Mouse (Mus musculus): ENCODE results near the gene Clcnka.

Clcnka gene

GRCm38 (mm10) chr4:141421423-141421822 is 22.9 kb upstream of the Clcnka start:
- peak in 1 of 2 experiments; percentile 58 for DNase-seq (ENCODE audit: low spot score in 2 of 2)

- no peak for DNase-seq (ENCODE audit: low spot score in 2 of 2)
Observed at GRCm38 (mm10) chr4:141420886-141421285, 22.4 kb upstream of the Clcnka start.

GRCm38 (mm10) chr4:141420192-141420829 is 21.8 kb upstream of the Clcnka start, which contains the start of gene Hspb7:
Gene Hspb7, plus strand, starts transcription at chr4:141420779.
- DNase-seq (ENCODE audit: low spot score in 2 of 2) = no peak

- no peak for DNase-seq (ENCODE audit: low spot score in 2 of 2)
Observed at GRCm38 (mm10) chr4:141419398-141420191, 21.1 kb upstream of the Clcnka start.

DNA sequence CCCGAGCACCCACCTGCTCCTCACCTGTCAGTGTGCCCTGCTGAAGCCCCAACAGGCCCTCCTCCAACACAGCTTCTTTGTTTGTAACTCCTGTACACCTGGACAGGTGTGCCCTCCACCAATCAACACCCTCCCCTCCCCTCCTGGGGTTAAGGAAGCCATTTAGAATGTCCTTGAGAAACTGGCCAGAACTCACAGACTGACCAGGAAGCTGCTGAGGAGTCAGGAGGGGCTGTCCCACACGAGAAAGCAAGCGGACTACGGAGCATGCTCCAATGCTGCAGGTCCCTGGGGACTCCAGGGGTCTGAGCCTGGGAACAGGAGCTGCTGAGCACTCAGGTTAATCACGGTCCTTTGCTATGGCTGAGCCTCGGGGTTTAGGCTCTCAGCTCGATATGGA is 17.4 kb upstream of the Clcnka start, which contains the start of gene Clcnkb:
Gene Clcnkb, minus strand, starts transcription at position 91 of the 400 bp plus-strand sequence.
- DNase-seq (ENCODE audit: low spot score in 2 of 2) = no peak

DNA sequence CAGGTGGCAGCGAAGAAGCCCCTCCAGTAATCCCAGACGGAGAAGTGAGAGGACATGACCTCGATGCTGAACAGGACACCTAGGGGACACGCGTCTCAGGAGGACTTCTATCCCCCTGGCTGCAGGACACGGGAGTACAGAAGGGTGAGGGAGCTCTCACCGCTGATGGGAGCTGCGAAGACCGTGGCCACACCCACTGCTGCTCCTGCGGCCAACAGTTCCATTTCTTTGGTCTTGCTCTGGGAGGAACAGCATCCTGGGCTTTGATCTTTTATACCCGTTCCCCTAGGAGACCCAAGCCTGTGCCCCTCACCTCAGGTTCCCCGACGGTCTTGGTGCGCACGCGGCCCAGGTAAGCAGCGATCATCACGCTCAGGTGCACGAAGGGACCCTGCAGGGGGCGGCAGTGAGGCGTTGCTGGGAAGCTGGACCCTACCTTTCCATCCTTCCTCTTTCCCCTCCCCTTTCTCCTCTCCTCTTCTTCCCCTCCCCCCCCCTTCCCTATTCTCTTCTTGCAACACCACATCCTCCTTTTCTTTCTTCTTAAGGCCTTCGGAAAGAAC is 13.0 kb upstream of the Clcnka start:
- no peak for DNase-seq (ENCODE audit: low spot score in 2 of 2)

DNA sequence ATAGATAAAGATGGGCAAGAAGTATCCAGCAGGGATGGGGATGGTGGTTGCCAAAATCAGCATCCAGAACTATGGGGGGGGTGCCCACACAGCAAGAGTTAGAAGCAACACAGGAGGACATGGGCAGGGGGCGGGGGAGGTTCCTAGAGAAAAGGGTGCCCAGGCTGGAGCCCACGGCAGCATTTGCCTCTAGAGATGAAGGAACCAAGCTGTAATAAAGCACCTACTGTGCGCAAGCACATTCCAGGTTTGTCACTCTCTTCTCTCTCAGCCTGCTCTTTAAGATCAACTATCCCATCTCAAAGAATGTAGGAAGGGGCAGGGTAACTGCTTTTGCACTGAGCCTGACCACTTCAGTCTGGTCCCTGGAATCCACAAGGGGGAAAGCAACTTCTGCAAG is 10.1 kb upstream of the Clcnka start:
- no peak for DNase-seq (ENCODE audit: low spot score in 2 of 2)

GRCm38 (mm10) chr4:141406516-141407299 is 8.2 kb upstream of the Clcnka start:
- peak in 1 of 2 experiments; percentile 47 for DNase-seq (ENCODE audit: low spot score in 2 of 2)

- DNase-seq (ENCODE audit: low spot score in 2 of 2) = no peak
Observed at GRCm38 (mm10) chr4:141405314-141405622, 6.7 kb upstream of the Clcnka start.

DNA sequence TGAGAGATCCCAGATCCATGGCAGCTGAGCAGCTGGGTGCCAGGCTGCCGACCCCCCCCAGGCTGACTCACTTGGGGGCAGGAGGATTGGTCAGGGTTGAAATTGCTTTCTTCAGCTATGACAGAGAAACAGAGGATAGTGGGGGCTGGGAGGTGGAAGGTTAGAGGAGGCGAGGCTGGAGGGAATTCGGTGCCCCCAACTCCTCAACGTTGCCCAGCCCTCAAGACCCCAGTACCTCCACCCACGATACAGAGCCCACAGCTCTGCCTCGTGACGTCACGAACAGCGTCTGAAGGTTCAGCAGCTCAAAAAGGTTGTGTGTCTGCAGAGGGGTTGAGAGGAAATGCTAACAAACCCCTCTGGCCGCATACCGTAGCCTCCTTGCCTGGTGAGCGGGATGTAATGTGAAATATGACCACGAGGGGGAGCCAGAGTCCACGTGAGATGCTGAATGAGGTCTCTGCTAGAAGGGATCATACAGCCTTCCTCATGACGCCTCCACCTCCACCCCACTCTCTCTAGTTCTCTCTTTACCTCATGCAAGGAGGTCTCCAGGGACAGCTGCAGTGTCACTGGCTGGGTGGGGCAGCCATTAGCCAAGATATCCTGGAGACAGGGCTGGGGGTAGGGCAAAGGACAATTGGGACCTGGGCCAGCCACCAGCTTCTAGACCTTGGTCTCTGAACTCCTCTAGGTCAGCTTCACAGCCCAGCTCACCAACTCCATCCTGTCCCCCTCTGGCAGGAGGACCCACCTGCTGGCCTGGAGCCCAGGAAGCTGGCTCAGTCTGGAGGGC is 6.2 kb upstream of the Clcnka start:
- peak; percentile 85 to 88 for DNase-seq (ENCODE audit: low spot score in 2 of 2)

- DNase-seq (ENCODE audit: low spot score in 2 of 2) = no peak
Observed at GRCm38 (mm10) chr4:141400171-141400570, 1.6 kb upstream of the Clcnka start.

- no peak for DNase-seq (ENCODE audit: low spot score in 2 of 2)
Observed at GRCm38 (mm10) chr4:141397861-141398260, 663 bp downstream of the Clcnka start.

DNA sequence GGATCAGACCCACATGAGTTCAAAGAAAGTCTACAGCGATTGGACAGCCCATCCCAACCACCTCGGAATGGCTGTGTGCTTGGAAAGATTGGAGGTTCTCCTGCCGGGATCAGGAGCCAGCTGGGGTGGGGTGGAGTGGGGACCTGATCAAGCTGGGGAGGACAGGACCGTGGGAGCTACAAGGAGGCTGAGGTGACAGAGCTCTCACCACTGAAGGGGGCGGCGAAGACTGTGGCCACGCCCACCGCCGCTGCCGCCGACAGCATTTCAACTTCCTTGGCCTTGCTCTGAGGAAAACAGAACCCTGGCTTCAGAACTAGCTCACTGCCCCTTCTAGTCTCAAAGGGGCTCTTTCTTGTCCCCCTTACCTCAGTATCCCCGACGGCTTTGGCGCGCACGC is 3.8 kb downstream of the Clcnka start:
- no peak for DNase-seq (ENCODE audit: low spot score in 2 of 2)

- DNase-seq (ENCODE audit: low spot score in 2 of 2) = no peak
Observed at GRCm38 (mm10) chr4:141391293-141391692, 7.2 kb downstream of the Clcnka start.

- DNase-seq (ENCODE audit: low spot score in 2 of 2) = no peak
Observed at GRCm38 (mm10) chr4:141389366-141390150, 9.0 kb downstream of the Clcnka start.

GRCm38 (mm10) chr4:141387933-141388332 is 10.6 kb downstream of the Clcnka start:
- no peak for DNase-seq (ENCODE audit: low spot score in 2 of 2)

GRCm38 (mm10) chr4:141387093-141387784 is 11.3 kb downstream of the Clcnka start:
- peak; percentile 58 to 71 for DNase-seq (ENCODE audit: low spot score in 2 of 2)

GRCm38 (mm10) chr4:141386150-141386549 is 12.4 kb downstream of the Clcnka start:
- DNase-seq (ENCODE audit: low spot score in 2 of 2) = no peak

GRCm38 (mm10) chr4:141385275-141385674 is 13.2 kb downstream of the Clcnka start:
- DNase-seq (ENCODE audit: low spot score in 2 of 2) = no peak

- no peak for DNase-seq (ENCODE audit: low spot score in 2 of 2)
Observed at GRCm38 (mm10) chr4:141382406-141382805, 16.1 kb downstream of the Clcnka start.

Data from urinary bladder, postnatal 36 days (tissue).